Mouse (Mus musculus) G1E (cell line): Measurements from ENCODE around the gene Gm9913.

ENCODE experiments used
- CTCF ChIP-seq: IDR thresholded peaks from 2 replicates; pipeline ENCODE4 v1.5.1; 2012; ENCODE audit warnings: low read depth, low read length, inconsistent platforms, mixed read lengths
- GATA1 ChIP-seq: IDR thresholded peaks from 2 replicates; pipeline ENCODE4 v1.6.1; 2012; ENCODE audit warnings: borderline replicate concordance, low read length, inconsistent platforms, mixed read lengths
- GATA2 ChIP-seq: IDR thresholded peaks from 2 replicates; pipeline ENCODE4 v1.6.1; 2012; ENCODE audit warnings: low read depth, low read length, inconsistent platforms, borderline replicate concordance
- POLR2AphosphoS5 ChIP-seq: IDR thresholded peaks from 2 replicates; pipeline ENCODE4 v1.6.1; 2012; ENCODE audit warnings: low read depth, low read length, inconsistent platforms; ENCODE audit not compliant: insufficient replicate concordance
- TAL1 ChIP-seq: conservative IDR thresholded peaks from 2 replicates; pipeline ENCODE4 v1.6.1; 2012; ENCODE audit warnings: low read depth, low read length, inconsistent platforms, mixed read lengths

GRCm38 (mm10) chr2:125464036-125464435, 40.9 kb upstream of the Gm9913 start:
- TF ChIP-seq CTCF = no peak
- TF ChIP-seq TAL1 = no peak
- TF ChIP-seq GATA1 = no peak
- no peak for TF ChIP-seq POLR2AphosphoS5
- TF ChIP-seq GATA2 = no peak
